Mouse (Mus musculus): ENCODE measurements at regions not wholly inside any gene's neighbourhood (a gene's known extent, or its start where the extent isn't known, plus 50 kb on each side); places are given as distances from the start of the nearest gene placed in this dataset.

DNA sequence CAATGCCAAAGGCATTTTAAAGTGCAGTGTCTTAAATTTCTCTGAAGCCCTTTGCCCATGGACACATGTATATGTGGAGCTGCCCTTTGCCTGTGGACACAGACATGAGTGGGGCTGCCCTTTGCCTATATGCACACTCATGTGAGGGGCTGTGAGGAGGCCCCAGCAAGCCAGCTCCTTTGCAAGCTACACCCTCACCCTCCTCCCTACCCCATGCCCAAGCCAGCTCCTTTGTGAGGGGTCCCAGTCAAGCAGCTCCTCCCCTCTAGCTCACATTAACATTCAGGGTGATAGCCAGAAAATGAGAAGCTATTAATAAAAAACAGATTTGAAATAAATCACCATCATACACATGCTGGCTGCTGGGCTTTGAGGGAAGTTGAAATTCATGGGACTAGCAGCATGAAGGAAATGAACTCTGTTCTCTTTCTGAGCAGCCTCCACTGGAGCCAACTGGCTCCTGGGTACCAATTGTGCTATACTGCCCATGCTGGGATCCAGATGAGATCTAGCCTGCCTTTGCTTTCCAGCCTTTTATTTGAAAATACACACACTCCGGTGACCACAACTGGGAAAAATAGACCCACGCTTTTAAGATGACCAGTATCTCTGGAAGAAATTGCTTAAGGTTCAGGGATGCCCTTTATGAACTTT is 151.4 kb downstream of the Abcc12 start:
- H3K36me3 ChIP-seq (ENCODE audit: control insufficient read depth, insufficient read depth, low read length) = no peaks in the 10 kb centered on the region
- H3K4me1 ChIP-seq (ENCODE audit: control insufficient read depth, insufficient read depth, low read length) = peaks cover 15% of the 10 kb centered on the region
- H3K9me3 ChIP-seq (replicated peaks; ENCODE audit: control insufficient read depth, low read length, poor library complexity, severe bottlenecking) = no peaks in the 10 kb centered on the region
- H3K27ac ChIP-seq (ENCODE audit: low read length) = peak overlapping the region; percentile 60
- ATAC-seq = peak; percentile 70; the same call in 1 of the 2 replicates
- no peak overlapping the region for H3K4me2 ChIP-seq (ENCODE audit: low read length)
- H3K27me3 ChIP-seq (ENCODE audit: control insufficient read depth, insufficient read depth, low read depth, low read length) = no peaks in the 10 kb centered on the region
- no peak overlapping the region for H3K4me3 ChIP-seq (ENCODE audit: low read depth, low read length)
- WGBS = 93% methylated on average over 2 of the region's 2 CpGs
- H3K9ac ChIP-seq (ENCODE audit: low read depth, low read length) = 0 out of 2 replicates have a peak overlapping the region, but pooled peaks have one; percentile 25

DNA sequence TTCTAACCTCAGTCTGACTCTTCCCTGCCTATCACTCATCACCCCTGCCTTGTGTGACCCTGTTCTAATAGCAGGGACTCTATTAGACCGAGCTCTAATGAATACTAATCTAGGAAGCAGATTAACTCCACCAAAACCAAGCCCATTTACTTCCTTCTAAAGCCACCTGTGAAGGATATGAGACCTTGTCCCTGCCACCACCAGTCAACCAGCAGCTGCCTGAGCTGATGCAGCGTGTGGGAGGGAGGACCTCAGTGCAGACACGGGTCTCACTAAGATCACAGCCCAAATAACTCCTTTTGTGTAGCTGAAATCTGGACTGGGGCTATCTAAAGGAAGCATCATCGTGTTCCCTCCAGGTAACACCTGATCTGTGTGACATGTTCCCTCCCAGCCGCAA is 152.4 kb downstream of the Abcc12 start:
- Histone ChIP-seq H3K27ac (ENCODE audit: low read length) (peak overlapping the region; percentile 4; the same call in 1 of the 2 replicates), H3K4me1 (ENCODE audit: control insufficient read depth, insufficient read depth, low read length) (peaks cover 15% of the 10 kb centered on the region), H3K36me3 (ENCODE audit: control insufficient read depth, insufficient read depth, low read length) (no peaks in the 10 kb centered on the region), H3K9ac (ENCODE audit: low read depth, low read length) (no peak overlapping the region), H3K4me2 (ENCODE audit: low read length) (no peak overlapping the region), H3K9me3 (replicated peaks; ENCODE audit: control insufficient read depth, low read length, poor library complexity, severe bottlenecking) (no peaks in the 10 kb centered on the region), H3K27me3 (ENCODE audit: control insufficient read depth, insufficient read depth, low read depth, low read length) (no peaks in the 10 kb centered on the region), H3K4me3 (ENCODE audit: low read depth, low read length) (no peak overlapping the region)
- no peak for ATAC-seq
- WGBS = 26% methylated on average over 5 of the region's 5 CpGs

DNA sequence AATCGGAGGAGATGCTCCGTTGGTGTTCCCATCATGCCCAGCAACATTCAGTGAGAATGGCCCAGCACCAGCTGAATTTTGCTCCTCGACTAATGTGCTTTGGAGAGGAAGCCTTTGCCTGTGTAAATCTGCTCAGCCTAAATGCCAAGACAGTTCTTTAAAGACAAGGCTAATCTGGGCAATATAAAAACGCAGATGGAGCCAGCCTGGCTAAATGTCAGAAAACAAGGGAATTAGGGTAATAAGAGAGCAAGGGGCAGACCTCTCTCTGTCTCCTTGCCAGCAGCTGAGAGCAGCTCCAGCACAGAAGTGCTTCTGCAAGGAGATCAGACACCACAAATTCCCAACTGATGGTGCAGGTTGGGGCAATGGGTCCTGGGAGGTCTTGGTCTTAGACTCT is 154.4 kb downstream of the Abcc12 start:
- Histone ChIP-seq H3K9ac (ENCODE audit: low read depth, low read length) (no peak overlapping the region), H3K36me3 (ENCODE audit: control insufficient read depth, insufficient read depth, low read length) (no peaks in the 10 kb centered on the region), H3K9me3 (replicated peaks; ENCODE audit: control insufficient read depth, low read length, poor library complexity, severe bottlenecking) (no peaks in the 10 kb centered on the region), H3K27ac (ENCODE audit: low read length) (no peak overlapping the region), H3K4me2 (ENCODE audit: low read length) (no peak overlapping the region), H3K27me3 (ENCODE audit: control insufficient read depth, insufficient read depth, low read depth, low read length) (no peaks in the 10 kb centered on the region), H3K4me3 (ENCODE audit: low read depth, low read length) (no peak overlapping the region), H3K4me1 (ENCODE audit: control insufficient read depth, insufficient read depth, low read length) (peaks cover 15% of the 10 kb centered on the region)
- no peak for ATAC-seq
- 56% methylated on average over 4 of the region's 4 CpGs for WGBS

DNA sequence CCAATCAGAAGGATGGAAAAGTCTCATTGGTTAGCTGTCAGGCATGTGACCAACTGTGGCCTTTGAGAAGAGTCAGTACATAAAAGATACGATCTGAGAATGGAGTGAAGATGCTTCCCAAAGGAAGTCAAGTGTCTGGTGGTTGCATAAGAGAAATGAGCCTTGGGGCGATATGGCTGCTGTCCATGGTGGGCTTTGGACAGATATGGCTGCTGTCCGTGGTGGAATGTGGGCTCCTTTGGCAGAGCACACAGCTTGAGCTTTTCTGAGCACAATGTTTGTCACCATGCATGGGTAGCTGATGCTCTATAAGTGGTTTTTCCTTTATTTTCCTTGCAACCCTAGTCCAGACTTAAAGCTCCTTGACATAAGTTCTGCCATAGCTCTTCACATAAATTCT is 155.1 kb downstream of the Abcc12 start:
- Histone ChIP-seq H3K27me3 (ENCODE audit: control insufficient read depth, insufficient read depth, low read depth, low read length) (no peaks in the 10 kb centered on the region), H3K4me1 (ENCODE audit: control insufficient read depth, insufficient read depth, low read length) (peaks cover 15% of the 10 kb centered on the region), H3K27ac (ENCODE audit: low read length) (no peak overlapping the region), H3K4me2 (ENCODE audit: low read length) (no peak overlapping the region), H3K9ac (ENCODE audit: low read depth, low read length) (no peak overlapping the region), H3K4me3 (ENCODE audit: low read depth, low read length) (no peak overlapping the region), H3K36me3 (ENCODE audit: control insufficient read depth, insufficient read depth, low read length) (no peaks in the 10 kb centered on the region), H3K9me3 (replicated peaks; ENCODE audit: control insufficient read depth, low read length, poor library complexity, severe bottlenecking) (no peaks in the 10 kb centered on the region)
- no peak for ATAC-seq
- 88% methylated on average over 3 of the region's 3 CpGs for WGBS

DNA sequence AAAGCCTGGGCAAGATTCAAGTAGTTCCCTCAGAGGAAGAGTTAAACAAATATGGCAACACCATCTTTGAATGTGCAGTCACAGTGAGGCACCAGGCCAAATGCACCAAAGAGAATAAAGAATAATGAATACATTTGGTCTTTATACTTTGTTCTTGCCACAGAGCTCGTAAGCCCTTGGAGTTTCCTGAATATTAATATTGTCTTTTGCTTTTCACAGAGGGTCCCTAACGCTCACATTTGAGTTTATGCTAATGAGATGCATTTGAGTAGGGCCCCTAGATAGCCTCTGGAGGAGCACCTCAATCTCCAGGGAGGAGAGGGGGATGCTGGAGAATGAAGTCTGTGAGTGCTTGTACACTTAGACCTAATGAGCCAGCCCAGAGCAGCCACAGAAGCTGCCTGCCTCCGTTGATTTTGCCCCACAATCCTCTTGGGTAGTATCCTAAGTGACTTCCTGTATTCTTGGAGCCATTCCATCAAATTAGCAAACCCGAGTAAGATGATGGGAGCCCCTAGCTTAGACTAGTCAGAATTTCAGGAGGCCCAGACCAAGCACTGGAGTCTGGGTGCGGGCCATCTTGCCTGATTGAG is 161.3 kb downstream of the Abcc12 start:
- H3K9me3 ChIP-seq (replicated peaks; ENCODE audit: control insufficient read depth, low read length, poor library complexity, severe bottlenecking) = no peaks in the 10 kb centered on the region
- H3K27me3 ChIP-seq (ENCODE audit: control insufficient read depth, insufficient read depth, low read depth, low read length) = no peaks in the 10 kb centered on the region
- peaks cover 14% of the 10 kb centered on the region for H3K4me1 ChIP-seq (ENCODE audit: control insufficient read depth, insufficient read depth, low read length)
- H3K4me2 ChIP-seq (ENCODE audit: low read length) = no peak overlapping the region
- H3K4me3 ChIP-seq (ENCODE audit: low read depth, low read length) = no peak overlapping the region
- peak; percentile 62 for ATAC-seq
- peak overlapping the region; percentile 64 for H3K27ac ChIP-seq (ENCODE audit: low read length)
- WGBS = 37% methylated on average over 5 of the region's 5 CpGs
- H3K9ac ChIP-seq (ENCODE audit: low read depth, low read length) = no peak overlapping the region
- H3K36me3 ChIP-seq (ENCODE audit: control insufficient read depth, insufficient read depth, low read length) = no peaks in the 10 kb centered on the region

DNA sequence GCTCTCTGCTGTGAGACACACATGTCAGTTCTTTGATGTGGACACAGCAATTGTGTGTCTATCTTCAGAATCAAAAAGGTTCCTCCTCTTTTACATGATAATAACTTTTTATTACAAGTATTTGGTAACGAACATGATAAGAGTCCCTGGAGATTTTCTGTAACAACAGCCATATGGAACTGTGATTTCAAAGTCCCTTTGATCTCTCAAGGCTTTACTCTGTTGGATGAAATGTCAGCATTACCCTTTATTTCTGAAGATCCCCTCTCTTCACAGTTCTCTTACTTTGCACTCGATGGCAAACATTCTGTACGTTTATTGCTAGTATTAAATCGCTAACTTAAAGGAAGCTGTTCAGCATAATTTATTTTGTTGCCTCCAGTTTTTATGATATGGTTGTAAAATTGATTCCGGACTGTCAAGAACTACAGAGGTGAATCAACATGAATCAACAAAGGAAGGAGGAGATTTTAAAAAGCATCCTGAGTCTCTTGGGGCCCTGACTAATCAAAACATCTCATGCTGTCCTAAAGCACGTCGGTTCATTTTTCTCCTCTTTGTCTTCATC is 162.0 kb downstream of the Abcc12 start:
- no peak overlapping the region for H3K9ac ChIP-seq (ENCODE audit: low read depth, low read length)
- H3K9me3 ChIP-seq (replicated peaks; ENCODE audit: control insufficient read depth, low read length, poor library complexity, severe bottlenecking) = no peaks in the 10 kb centered on the region
- no peaks in the 10 kb centered on the region for H3K27me3 ChIP-seq (ENCODE audit: control insufficient read depth, insufficient read depth, low read depth, low read length)
- peaks cover 14% of the 10 kb centered on the region for H3K4me1 ChIP-seq (ENCODE audit: control insufficient read depth, insufficient read depth, low read length)
- peak; percentile 45; the same call in 1 of the 2 replicates for ATAC-seq
- H3K27ac ChIP-seq (ENCODE audit: low read length) = peak overlapping the region; percentile 66
- H3K4me2 ChIP-seq (ENCODE audit: low read length) = no peak overlapping the region
- 19% methylated on average over 7 of the region's 7 CpGs for WGBS
- H3K36me3 ChIP-seq (ENCODE audit: control insufficient read depth, insufficient read depth, low read length) = no peaks in the 10 kb centered on the region
- H3K4me3 ChIP-seq (ENCODE audit: low read depth, low read length) = no peak overlapping the region

DNA sequence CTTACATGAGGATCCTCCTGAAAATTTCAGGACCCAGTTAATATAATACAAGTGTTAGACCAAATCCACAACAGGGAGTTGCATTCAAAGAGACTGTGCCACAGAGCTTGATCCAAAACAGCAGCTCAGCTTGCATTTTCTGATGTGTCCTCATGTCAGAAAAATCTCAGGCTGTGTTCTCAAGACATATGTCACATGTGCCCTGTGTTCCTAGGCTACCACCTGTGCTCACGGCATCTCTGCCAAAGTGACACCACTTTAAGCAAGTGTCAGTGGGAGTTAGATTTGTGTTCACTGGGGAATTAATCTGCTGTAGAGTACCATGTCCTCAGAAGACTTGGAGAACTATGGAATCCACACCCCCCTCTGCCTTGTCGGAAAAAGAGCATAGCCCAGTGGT is 165.3 kb downstream of the Abcc12 start:
- WGBS = 84% methylated on average over 2 of the region's 2 CpGs
- no peaks in the 10 kb centered on the region for H3K27me3 ChIP-seq (ENCODE audit: control insufficient read depth, insufficient read depth, low read depth, low read length)
- H3K4me1 ChIP-seq (ENCODE audit: control insufficient read depth, insufficient read depth, low read length) = peaks cover 16% of the 10 kb centered on the region
- no peak overlapping the region for H3K27ac ChIP-seq (ENCODE audit: low read length)
- no peaks in the 10 kb centered on the region for H3K9me3 ChIP-seq (replicated peaks; ENCODE audit: control insufficient read depth, low read length, poor library complexity, severe bottlenecking)
- ATAC-seq = no peak
- no peak overlapping the region for H3K4me3 ChIP-seq (ENCODE audit: low read depth, low read length)
- H3K9ac ChIP-seq (ENCODE audit: low read depth, low read length) = no peak overlapping the region
- H3K4me2 ChIP-seq (ENCODE audit: low read length) = no peak overlapping the region
- H3K36me3 ChIP-seq (ENCODE audit: control insufficient read depth, insufficient read depth, low read length) = no peaks in the 10 kb centered on the region

DNA sequence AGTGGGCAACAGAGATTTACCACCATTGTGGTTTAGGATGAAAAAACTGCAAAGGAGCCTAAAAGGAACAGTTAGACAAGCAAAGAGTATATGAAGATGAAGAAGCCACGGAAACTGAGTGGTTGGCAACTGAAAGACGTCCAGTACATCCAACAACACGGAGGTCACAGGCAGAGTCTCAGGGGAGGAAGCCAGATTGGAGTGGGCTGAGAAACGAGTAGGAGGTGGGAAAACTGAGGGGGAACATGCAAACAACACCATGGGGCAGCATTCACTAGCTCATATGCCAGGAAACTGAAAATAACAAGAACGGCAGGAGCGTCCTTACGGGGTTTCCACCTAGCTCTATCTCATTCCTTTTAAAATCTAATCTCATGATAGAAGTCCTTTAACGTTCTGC is 169.3 kb downstream of the Abcc12 start:
- H3K4me2 ChIP-seq (ENCODE audit: low read length) = no peak overlapping the region
- peaks cover 5% of the 10 kb centered on the region for H3K4me1 ChIP-seq (ENCODE audit: control insufficient read depth, insufficient read depth, low read length)
- H3K36me3 ChIP-seq (ENCODE audit: control insufficient read depth, insufficient read depth, low read length) = no peaks in the 10 kb centered on the region
- ATAC-seq = no peak
- H3K27me3 ChIP-seq (ENCODE audit: control insufficient read depth, insufficient read depth, low read depth, low read length) = no peaks in the 10 kb centered on the region
- no peak overlapping the region for H3K9ac ChIP-seq (ENCODE audit: low read depth, low read length)
- 87% methylated on average over 8 of the region's 8 CpGs for WGBS
- H3K9me3 ChIP-seq (replicated peaks; ENCODE audit: control insufficient read depth, low read length, poor library complexity, severe bottlenecking) = no peaks in the 10 kb centered on the region
- H3K4me3 ChIP-seq (ENCODE audit: low read depth, low read length) = no peak overlapping the region
- no peak overlapping the region for H3K27ac ChIP-seq (ENCODE audit: low read length)

DNA sequence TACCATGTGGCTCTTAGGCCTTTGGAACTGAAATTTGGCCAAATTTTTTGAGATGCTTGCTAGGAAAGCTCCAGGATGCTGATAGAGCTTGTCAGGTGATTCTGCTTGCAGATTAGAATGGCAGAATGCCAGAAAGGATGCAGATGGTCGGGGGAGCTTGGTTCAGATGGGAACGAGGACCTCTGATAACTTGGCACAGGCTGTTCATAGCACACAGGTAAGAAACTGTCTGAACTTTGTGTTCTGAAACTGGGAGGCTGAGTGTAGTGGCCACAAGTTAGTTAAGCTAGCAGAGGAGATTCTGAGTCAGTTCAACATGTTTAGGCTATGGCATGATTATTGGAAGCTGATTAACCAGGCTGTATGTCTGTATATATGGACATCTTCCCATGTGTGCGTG is 174.3 kb downstream of the Abcc12 start:
- Histone ChIP-seq H3K36me3 (ENCODE audit: control insufficient read depth, insufficient read depth, low read length) (no peaks in the 10 kb centered on the region), H3K4me3 (ENCODE audit: low read depth, low read length) (no peak overlapping the region), H3K27me3 (ENCODE audit: control insufficient read depth, insufficient read depth, low read depth, low read length) (no peaks in the 10 kb centered on the region), H3K9me3 (replicated peaks; ENCODE audit: control insufficient read depth, low read length, poor library complexity, severe bottlenecking) (no peaks in the 10 kb centered on the region), H3K4me1 (ENCODE audit: control insufficient read depth, insufficient read depth, low read length) (peaks cover 5% of the 10 kb centered on the region), H3K4me2 (ENCODE audit: low read length) (no peak overlapping the region), H3K9ac (ENCODE audit: low read depth, low read length) (no peak overlapping the region), H3K27ac (ENCODE audit: low read length) (no peak overlapping the region)
- WGBS = 68% methylated on average over 3 of the region's 3 CpGs
- ATAC-seq = no peak

Measured in midbrain, embryonic 16.5 days (tissue).